Mouse (Mus musculus): ENCODE measurements around the gene Loxl1.

DNA sequence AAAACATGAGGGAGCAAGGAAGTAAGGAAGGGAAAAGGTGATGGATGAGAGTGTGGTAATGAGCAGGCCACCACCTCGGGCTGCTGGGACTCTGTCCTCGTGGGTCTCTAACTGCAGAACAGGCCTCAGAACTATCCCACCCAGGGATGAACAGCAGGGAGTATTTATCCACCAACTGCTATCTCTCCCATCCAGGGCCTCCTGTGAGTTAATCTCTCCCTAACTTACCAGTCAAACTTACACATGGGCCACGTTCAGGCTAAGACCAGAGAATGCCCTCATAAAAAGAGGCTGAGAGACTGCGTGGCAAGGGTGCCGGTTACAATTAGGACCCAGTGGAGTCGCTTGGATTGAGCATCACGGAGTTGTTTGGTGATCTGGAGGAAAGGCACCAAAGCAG is 33.0 kb upstream of the Loxl1 start:
- no peak for TF ChIP-seq CTCF (IDR thresholded peaks at IDR 0.05; ENCODE audit: extremely low read depth, insufficient read length, insufficient replicate concordance, low read depth, low read length)
- no peak for TF ChIP-seq POLR2A (IDR thresholded peaks at IDR 0.05; ENCODE audit: low read depth, low read length)

Data from small intestine, adult 2 months (tissue).